Mouse (Mus musculus) embryonic facial prominence, embryonic 11.5 days (tissue): Measurements from ENCODE around the gene Cd164l2. TPM values are rescaled to one million over a fixed set of nuclear protein-coding genes. Genes with fewer than 3 reads are reported as not detected.

Experiments
- ATAC-seq: fragments of 200-750 bp; cut with Nextera tagmentation; replicated peaks from 2 replicates; pipeline ENCODE4 v1.8.0; 2017; ENCODE audit warnings: low read depth; ENCODE audit not compliant: insufficient number of reproducible peaks, low FRiP score, low TSS enrichment
- DNase-seq: peaks from one replicate; pipeline ENCODE4 v3.0.0-alpha.2; 2015; ENCODE audit warnings: low spot score
- H3K27ac ChIP-seq: fragments of 300-500 bp; sonication (generic); replicated peaks from 2 replicates; pipeline ENCODE4 v1.5.1; 2014; ENCODE audit warnings: mild to moderate bottlenecking, low read depth, low read length, control low read depth
- H3K27me3 ChIP-seq: fragments of 300-500 bp; sonication (generic); 2 replicates; pipeline ENCODE4 v1.6.1; 2014; ENCODE audit warnings: mild to moderate bottlenecking, low read length, moderate library complexity, mixed read lengths; ENCODE audit not compliant: control insufficient read depth, insufficient read depth
- H3K36me3 ChIP-seq: fragments of 300-500 bp; sonication (generic); replicated peaks from 2 replicates; pipeline ENCODE4 v1.6.1; 2014; ENCODE audit warnings: low read depth, mild to moderate bottlenecking, low read length, moderate library complexity, mixed read lengths; ENCODE audit not compliant: control insufficient read depth, insufficient read depth
- H3K4me1 ChIP-seq: fragments of 300-500 bp; sonication (generic); 2 replicates; pipeline ENCODE4 v1.6.1; 2014; ENCODE audit warnings: low read length, mixed read lengths; ENCODE audit not compliant: control insufficient read depth, insufficient read depth
- H3K4me2 ChIP-seq: fragments of 300-500 bp; sonication (generic); 2 replicates; pipeline ENCODE4 v1.6.1; 2014; ENCODE audit warnings: low read depth, mild to moderate bottlenecking, control low read depth, low read length, moderate library complexity
- H3K4me3 ChIP-seq: fragments of 300-500 bp; sonication (generic); 2 replicates; pipeline ENCODE4 v1.5.1; 2014; ENCODE audit warnings: low read depth, low read length, control low read depth
- H3K9ac ChIP-seq: fragments of 300-500 bp; sonication (generic); replicated peaks from 2 replicates; pipeline ENCODE4 v1.6.1; 2014; ENCODE audit warnings: mild to moderate bottlenecking, control low read depth, low read length
- H3K9me3 ChIP-seq: fragments of 300-500 bp; sonication (generic); replicated peaks from 2 replicates; pipeline ENCODE4 v1.6.1; 2016; ENCODE audit warnings: mild to moderate bottlenecking, low read length, inconsistent platforms, mixed read lengths; ENCODE audit not compliant: control insufficient read depth
- WGBS: fragments of 180-500 bp; shearing (Covaris S2); extraction: QIAGEN DNeasy Blood & Tissue Kit; methylation state at CpG from one replicate; pipeline ENCODE4 v1.1.7; 2014; 5-methylcytosine and 5-hydroxymethylcytosine counted together
- polyA plus RNA-seq: library from polyadenylated mRNA; unstranded; fragments of >200 nt; fragmentation: Nextera tagmentation; extraction: Ambion mirVana; gene quantifications from 2 replicates; pipeline ENCODE4 v1.2.1, GENCODE M21; 2014

Gene Cd164l2
- polyA plus RNA-seq, 1 experiment from 2014 or later: 2.0 TPM

- H3K4me1 ChIP-seq: peaks cover 3% of the 10 kb centered on the region; the same call in 1 of the 2 replicates
- 65% methylated on average over 4 of the region's 4 CpGs for WGBS
- H3K27me3 ChIP-seq: no peaks in the 10 kb centered on the region
- no peak for ATAC-seq
- no peaks in the 10 kb centered on the region for H3K9me3 ChIP-seq
- no peak overlapping the region for H3K4me2 ChIP-seq
- peaks cover 7% of the 10 kb centered on the region; the same call in 1 of the 2 replicates for H3K36me3 ChIP-seq
- no peak for DNase-seq
- H3K4me3 ChIP-seq: no peak overlapping the region
- no peak overlapping the region for H3K9ac ChIP-seq
- no peak overlapping the region for H3K27ac ChIP-seq
These were observed 37.6 kb upstream of the Cd164l2 start for GRCm38 (mm10) chr4:133174361-133174760.

- Histone ChIP-seq H3K36me3 (peaks cover 7% of the 10 kb centered on the region; the same call in 1 of the 2 replicates), H3K4me1 (peaks cover 3% of the 10 kb centered on the region; the same call in 1 of the 2 replicates), H3K27me3 (no peaks in the 10 kb centered on the region), H3K9ac (no peak overlapping the region), H3K27ac (no peak overlapping the region), H3K9me3 (no peaks in the 10 kb centered on the region), H3K4me2 (no peak overlapping the region), H3K4me3 (no peak overlapping the region)
- no peak for ATAC-seq
- no peak for DNase-seq
- WGBS: 86% methylated on average over 7 of the region's 7 CpGs
These were observed 36.7 kb upstream of the Cd164l2 start for GRCm38 (mm10) chr4:133175274-133175673.

- peaks cover 3% of the 10 kb centered on the region; the same call in 1 of the 2 replicates for H3K4me1 ChIP-seq
- no peaks in the 10 kb centered on the region for H3K27me3 ChIP-seq
- 58% methylated on average over 14 of the region's 14 CpGs for WGBS
- DNase-seq (no peak), ATAC-seq (no peak)
- H3K9ac ChIP-seq: no peak overlapping the region
- H3K9me3 ChIP-seq: no peaks in the 10 kb centered on the region
- H3K4me3 ChIP-seq: no peak overlapping the region
- no peak overlapping the region for H3K27ac ChIP-seq
- H3K4me2 ChIP-seq: no peak overlapping the region
- H3K36me3 ChIP-seq: peaks cover 7% of the 10 kb centered on the region; the same call in 1 of the 2 replicates
These were observed 35.8 kb upstream of the Cd164l2 start for GRCm38 (mm10) chr4:133175998-133176760.

GRCm38 (mm10) chr4:133176761-133177403 lies 35.0 kb upstream of the Cd164l2 start:
- H3K4me2 ChIP-seq: no peak overlapping the region
- DNase-seq (no peak), ATAC-seq (no peak)
- no peak overlapping the region for H3K27ac ChIP-seq
- peaks cover 7% of the 10 kb centered on the region; the same call in 1 of the 2 replicates for H3K36me3 ChIP-seq
- 83% methylated on average over 18 of the region's 18 CpGs for WGBS
- no peaks in the 10 kb centered on the region for H3K27me3 ChIP-seq
- H3K4me1 ChIP-seq: peaks cover 3% of the 10 kb centered on the region; the same call in 1 of the 2 replicates
- no peaks in the 10 kb centered on the region for H3K9me3 ChIP-seq
- H3K4me3 ChIP-seq: no peak overlapping the region
- H3K9ac ChIP-seq: no peak overlapping the region; the same call in 1 of the 2 replicates

GRCm38 (mm10) chr4:133178305-133178704 lies 33.6 kb upstream of the Cd164l2 start:
- H3K36me3 ChIP-seq: peaks cover 7% of the 10 kb centered on the region; the same call in 1 of the 2 replicates
- 87% methylated on average over 5 of the region's 5 CpGs for WGBS
- ATAC-seq: no peak

GRCm38 (mm10) chr4:133179258-133179657 lies 32.7 kb upstream of the Cd164l2 start:
- DNase-seq: no peak
- Histone ChIP-seq H3K36me3 (peaks cover 7% of the 10 kb centered on the region; the same call in 1 of the 2 replicates), H3K9ac (no peak overlapping the region), H3K4me2 (no peak overlapping the region), H3K9me3 (no peaks in the 10 kb centered on the region), H3K27ac (no peak overlapping the region), H3K27me3 (no peaks in the 10 kb centered on the region), H3K4me1 (peaks cover 8% of the 10 kb centered on the region), H3K4me3 (no peak overlapping the region)
- 95% methylated on average over 7 of the region's 7 CpGs for WGBS
- ATAC-seq: no peak

More at GRCm38 (mm10) chr4:133178305-133178704, 33.6 kb upstream of the Cd164l2 start:
- Histone ChIP-seq H3K4me3 (no peak overlapping the region), H3K9ac (no peak overlapping the region), H3K4me1 (peaks cover 3% of the 10 kb centered on the region; the same call in 1 of the 2 replicates), H3K27me3 (no peaks in the 10 kb centered on the region), H3K27ac (no peak overlapping the region), H3K9me3 (no peaks in the 10 kb centered on the region), H3K4me2 (no peak overlapping the region)
- no peak for DNase-seq

- H3K36me3 ChIP-seq: peaks cover 4% of the 10 kb centered on the region; the same call in 1 of the 2 replicates
- peaks cover 12% of the 10 kb centered on the region for H3K4me1 ChIP-seq
- H3K27me3 ChIP-seq: no peaks in the 10 kb centered on the region
- no peak overlapping the region for H3K4me2 ChIP-seq
- ATAC-seq: no peak
- no peak overlapping the region for H3K27ac ChIP-seq
- DNase-seq: no peak
- WGBS: 91% methylated on average over 8 of the region's 8 CpGs
- H3K4me3 ChIP-seq: no peak overlapping the region
- H3K9ac ChIP-seq: no peak overlapping the region
- H3K9me3 ChIP-seq: no peaks in the 10 kb centered on the region
These were observed 29.4 kb upstream of the Cd164l2 start for GRCm38 (mm10) chr4:133182439-133183033.
